Mouse (Mus musculus): Measurements from ENCODE around the gene Fjx1. TPM values are rescaled to one million over a fixed set of nuclear protein-coding genes. Genes with fewer than 3 reads are reported as not detected.

Gene Fjx1
- 0.39 and 0.57 TPM in 2 replicates for polyA plus RNA-seq (2012; rRNA removed)

DNA sequence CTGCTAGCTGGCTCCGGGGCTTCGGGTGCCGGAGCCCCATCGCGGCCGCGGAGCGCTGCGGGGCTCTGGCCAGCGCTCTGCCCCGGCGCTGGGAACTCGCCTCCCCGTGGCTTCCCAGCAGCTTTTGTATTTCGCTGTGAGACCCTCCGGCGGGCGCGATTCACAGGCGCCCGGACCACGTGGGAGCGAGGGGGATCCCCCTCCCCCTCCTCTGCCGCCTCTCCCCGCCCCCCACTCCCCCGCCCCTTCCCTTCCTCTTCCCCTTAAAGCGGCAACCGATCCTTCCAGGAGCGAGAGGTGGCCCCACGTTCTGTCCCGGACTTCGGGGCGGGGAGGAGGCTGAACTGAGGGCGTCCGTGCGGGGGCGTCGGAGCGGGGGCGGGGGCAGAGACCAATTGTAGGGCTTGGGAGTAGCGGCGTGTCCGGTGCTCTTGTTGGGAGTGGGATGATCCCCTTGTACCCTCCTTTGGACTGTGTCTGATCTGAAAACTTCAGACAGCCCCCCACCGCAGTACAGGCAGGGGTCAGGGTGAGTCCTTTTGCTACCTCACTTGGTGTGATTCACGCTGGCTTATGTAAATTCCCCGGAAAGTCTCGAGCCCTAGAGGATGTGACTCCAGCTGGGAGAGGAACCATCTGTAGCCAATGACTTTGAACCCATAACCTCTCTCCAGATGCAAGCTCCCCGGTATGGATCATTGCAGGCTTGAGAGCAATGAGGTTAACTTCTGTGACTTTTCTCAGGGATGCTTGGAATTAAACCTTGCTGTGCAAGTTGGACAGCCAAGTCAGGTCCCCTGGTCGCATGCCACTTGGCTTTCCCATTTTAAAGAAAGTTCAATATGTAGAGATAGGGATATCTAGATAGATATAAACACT, at the start of gene Fjx1:
Gene Fjx1 (minus strand): TSS at position 829 of the 879 bp plus-strand sequence.

DNA sequence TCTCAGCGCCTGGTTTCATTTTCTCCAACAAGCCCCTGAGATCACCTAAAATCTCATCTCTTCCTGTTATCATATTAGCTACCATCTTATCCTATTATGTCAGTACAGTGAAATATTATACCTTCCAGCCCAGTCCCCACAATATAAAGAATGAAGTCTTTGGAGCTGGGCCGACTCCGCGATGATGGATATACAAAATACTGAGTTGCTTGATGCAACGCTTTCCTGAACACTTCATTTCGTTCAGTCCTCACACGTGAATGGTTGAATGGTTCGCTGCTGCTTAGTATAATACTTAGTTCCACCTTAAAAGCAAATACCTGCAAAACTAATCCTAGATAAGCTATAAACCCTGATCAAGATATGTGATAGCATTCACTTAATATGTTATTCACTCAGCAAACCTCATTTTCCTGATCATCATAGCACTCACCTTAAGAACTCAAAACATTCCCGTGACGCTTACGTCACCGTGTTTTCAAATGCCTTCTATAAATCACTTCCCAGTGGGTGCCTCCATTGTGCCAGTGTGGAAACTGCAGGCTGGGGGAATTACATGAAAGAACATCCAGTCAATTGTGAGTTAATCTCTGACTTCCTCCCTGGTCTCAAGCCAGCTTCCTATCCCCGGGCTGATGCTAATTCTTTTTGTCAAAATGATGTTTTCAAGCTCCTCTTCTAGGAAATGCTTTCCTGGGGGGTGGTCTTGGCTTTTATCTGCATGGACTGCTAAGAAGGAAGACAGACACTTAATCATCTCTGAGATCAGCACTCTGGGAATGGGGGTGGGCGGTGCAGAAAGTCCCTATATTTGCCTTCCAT, 44.7 kb downstream of the Fjx1 start, which contains the start of gene Trim44:
Gene Trim44 (minus strand): TSS at position 466 of the 822 bp plus-strand sequence.

Other genes starting within 250 kb of the Fjx1 start
- gene Trim44, start 44.7 kb downstream of the Fjx1 start, polyA plus RNA-seq (2012; rRNA removed): 12.1 and 12.5 TPM in 2 replicates
- 2.7 and 3.5 TPM in 2 replicates for gene Pamr1, start 97.5 kb upstream of the Fjx1 start, polyA plus RNA-seq (2012; rRNA removed)
- 0.45 and 0.48 TPM in 2 replicates for gene Slc1a2, start 206.2 kb upstream of the Fjx1 start, polyA plus RNA-seq (2012; rRNA removed)

Data from liver, embryonic 14 days (tissue).